Mouse (Mus musculus) forebrain, embryonic 13.5 days (tissue): ENCODE results near the gene U2surp. TPM values are rescaled to one million over a fixed set of nuclear protein-coding genes. Genes with fewer than 3 reads are reported as not detected.
A peak's percentile ranks its signal among the peaks of the same experiment; 100 is the strongest.
"Not testable (repeated sequence)": the region's sequence is repeated elsewhere in the genome, so short reads cannot be mapped to it uniquely, and the experiment has no call there.

ENCODE experiments used
- ATAC-seq: fragments of 200-750 bp; cut with Nextera tagmentation; 2 replicates; pipeline ENCODE4 v1.8.0; 2017
- H3K27ac ChIP-seq: fragments of 300-500 bp; sonication (generic); 2 replicates; pipeline ENCODE4 v1.5.1; 2015; ENCODE audit warnings: inconsistent platforms, mild to moderate bottlenecking, moderate library complexity
- H3K27me3 ChIP-seq: fragments of 300-500 bp; sonication (generic); 2 replicates; pipeline ENCODE4 v1.6.1; 2015; ENCODE audit warnings: mild to moderate bottlenecking, inconsistent platforms
- H3K36me3 ChIP-seq: fragments of 300-500 bp; sonication (generic); 2 replicates; pipeline ENCODE4 v1.6.1; 2015; ENCODE audit warnings: mild to moderate bottlenecking, inconsistent platforms; ENCODE audit not compliant: poor library complexity, severe bottlenecking
- H3K4me1 ChIP-seq: fragments of 300-500 bp; sonication (generic); 2 replicates; pipeline ENCODE4 v1.6.1; 2015; ENCODE audit warnings: inconsistent platforms
- H3K4me2 ChIP-seq: fragments of 300-500 bp; sonication (generic); 2 replicates; pipeline ENCODE4 v1.6.1; 2015; ENCODE audit warnings: inconsistent platforms, mild to moderate bottlenecking, moderate library complexity
- H3K4me3 ChIP-seq: fragments of 300-500 bp; sonication (generic); 2 replicates; pipeline ENCODE4 v1.5.1; 2015; ENCODE audit warnings: mild to moderate bottlenecking, inconsistent platforms
- H3K9ac ChIP-seq: fragments of 300-500 bp; sonication (generic); 2 replicates; pipeline ENCODE4 v1.6.1; 2015; ENCODE audit warnings: mild to moderate bottlenecking, inconsistent platforms
- H3K9me3 ChIP-seq: fragments of 300-500 bp; sonication (generic); replicated peaks from 2 replicates; pipeline ENCODE4 v1.6.1; 2016; ENCODE audit warnings: inconsistent platforms
- WGBS: fragments of 180-500 bp; shearing (Covaris S2); methylation state at CpG from one replicate; pipeline ENCODE4 v1.1.7; 2015; 5-methylcytosine and 5-hydroxymethylcytosine counted together
- polyA plus RNA-seq: library from polyadenylated mRNA; unstranded; fragments of >200 nt; fragmentation: Nextera tagmentation; extraction: Ambion mirVana; gene quantifications from 2 replicates; pipeline ENCODE4 v1.2.1, GENCODE M21; 2015

Gene U2surp
- polyA plus RNA-seq, 1 experiment from 2014 or later = 200 TPM

DNA sequence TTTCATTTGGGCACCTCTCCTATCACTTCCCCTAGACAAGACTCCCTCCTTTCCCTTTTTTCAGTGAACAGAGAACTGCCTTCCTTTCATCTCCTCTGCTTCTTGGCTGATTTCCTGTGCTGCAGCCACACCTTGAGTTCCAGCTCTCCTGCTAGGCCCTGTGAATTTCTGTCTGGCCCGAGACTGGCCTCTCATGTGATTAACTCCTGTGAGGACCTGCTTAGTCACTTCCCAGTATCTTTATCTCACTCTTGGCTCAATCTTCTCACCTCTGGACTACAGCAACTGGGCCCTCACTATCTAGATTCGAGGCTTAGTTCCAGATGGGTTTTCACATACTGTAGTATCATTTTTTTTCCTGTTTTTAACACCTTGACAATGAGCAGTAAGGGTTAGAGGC is 15.9 kb upstream of the U2surp start:
- no peak overlapping the region for H3K27ac ChIP-seq
- ATAC-seq = no peak
- H3K36me3 ChIP-seq = no peaks in the 10 kb centered on the region
- WGBS = 76% methylated on average over 2 of the region's 2 CpGs
- H3K4me1 ChIP-seq = no peaks in the 10 kb centered on the region
- no peak overlapping the region for H3K4me2 ChIP-seq
- no peak overlapping the region for H3K4me3 ChIP-seq
- H3K27me3 ChIP-seq = no peaks in the 10 kb centered on the region
- H3K9me3 ChIP-seq = no peaks in the 10 kb centered on the region
- H3K9ac ChIP-seq = no peak overlapping the region

DNA sequence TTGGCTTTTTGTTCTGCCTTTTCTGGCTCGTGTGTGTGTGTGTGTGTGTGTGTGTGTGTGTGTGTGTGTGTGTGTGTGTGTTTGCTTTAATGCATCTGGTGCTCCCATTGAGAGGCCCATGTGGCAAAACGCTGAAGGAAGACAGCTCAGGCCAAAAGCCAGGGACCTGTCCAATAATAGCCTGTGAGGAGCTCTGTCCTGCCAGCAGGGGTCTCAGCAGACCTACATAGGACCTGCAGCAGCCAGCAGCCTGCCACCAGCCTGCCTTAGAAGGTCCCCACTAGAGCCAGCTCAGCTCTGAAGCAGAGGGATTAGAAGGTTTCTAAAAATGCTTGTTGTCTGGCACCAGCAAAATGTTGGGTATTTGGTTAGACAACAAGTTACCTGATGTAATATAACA is 14.2 kb upstream of the U2surp start:
- Histone ChIP-seq H3K9me3 (no peaks in the 10 kb centered on the region), H3K27me3 (no peaks in the 10 kb centered on the region), H3K9ac (no peak overlapping the region), H3K27ac (no peak overlapping the region), H3K4me2 (no peak overlapping the region), H3K4me1 (no peaks in the 10 kb centered on the region), H3K36me3 (no peaks in the 10 kb centered on the region), H3K4me3 (no peak overlapping the region)
- 21% methylated on average over 2 of the region's 2 CpGs for WGBS
- ATAC-seq = no peak

GRCm38 (mm10) chr9:95525376-95525775 is 13.6 kb upstream of the U2surp start:
- H3K9ac ChIP-seq = no peak overlapping the region
- WGBS = 78% methylated on average over 6 of the region's 6 CpGs
- no peak overlapping the region for H3K27ac ChIP-seq
- H3K4me1 ChIP-seq = no peaks in the 10 kb centered on the region
- H3K36me3 ChIP-seq = no peaks in the 10 kb centered on the region
- H3K9me3 ChIP-seq = no peaks in the 10 kb centered on the region
- H3K27me3 ChIP-seq = no peaks in the 10 kb centered on the region
- H3K4me2 ChIP-seq = no peak overlapping the region
- no peak overlapping the region for H3K4me3 ChIP-seq
- no peak for ATAC-seq

GRCm38 (mm10) chr9:95522561-95522960 is 10.8 kb upstream of the U2surp start:
- Histone ChIP-seq H3K9ac (no peak overlapping the region), H3K4me3 (no peak overlapping the region)

DNA sequence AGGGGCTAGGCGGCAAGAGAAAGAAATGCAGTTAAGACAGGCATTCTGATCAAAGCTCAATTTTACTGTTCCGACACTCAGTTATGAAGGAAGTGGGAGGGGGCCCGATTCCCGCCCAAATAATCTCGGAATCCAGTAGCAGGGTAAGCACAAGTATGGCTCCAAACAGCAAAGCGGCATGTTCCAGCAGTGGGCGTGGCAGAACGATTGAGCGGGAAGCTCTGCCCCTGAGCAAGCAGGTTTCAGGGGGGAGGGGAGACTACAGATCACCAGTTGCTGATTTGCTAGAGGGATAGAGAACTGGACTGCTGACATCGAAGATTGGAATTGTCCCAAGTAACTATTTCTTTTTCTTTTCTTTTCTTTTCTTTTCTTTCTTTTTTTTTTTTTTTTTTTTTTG is 9.8 kb upstream of the U2surp start:
- Histone ChIP-seq H3K36me3 (no peaks in the 10 kb centered on the region), H3K27me3 (no peaks in the 10 kb centered on the region), H3K9ac (no peak overlapping the region), H3K4me2 (no peak overlapping the region), H3K4me1 (no peaks in the 10 kb centered on the region), H3K4me3 (no peak overlapping the region), H3K27ac (no peak overlapping the region), H3K9me3 (no peaks in the 10 kb centered on the region)
- ATAC-seq = no peak
- 57% methylated on average over 10 of the region's 10 CpGs for WGBS

More at GRCm38 (mm10) chr9:95522561-95522960, 10.8 kb upstream of the U2surp start:
- 87% methylated on average over 2 of the region's 2 CpGs for WGBS
- no peaks in the 10 kb centered on the region for H3K4me1 ChIP-seq
- no peaks in the 10 kb centered on the region for H3K36me3 ChIP-seq
- no peak overlapping the region for H3K4me2 ChIP-seq
- no peaks in the 10 kb centered on the region for H3K9me3 ChIP-seq
- no peak for ATAC-seq
- no peaks in the 10 kb centered on the region for H3K27me3 ChIP-seq
- H3K27ac ChIP-seq = no peak overlapping the region

DNA sequence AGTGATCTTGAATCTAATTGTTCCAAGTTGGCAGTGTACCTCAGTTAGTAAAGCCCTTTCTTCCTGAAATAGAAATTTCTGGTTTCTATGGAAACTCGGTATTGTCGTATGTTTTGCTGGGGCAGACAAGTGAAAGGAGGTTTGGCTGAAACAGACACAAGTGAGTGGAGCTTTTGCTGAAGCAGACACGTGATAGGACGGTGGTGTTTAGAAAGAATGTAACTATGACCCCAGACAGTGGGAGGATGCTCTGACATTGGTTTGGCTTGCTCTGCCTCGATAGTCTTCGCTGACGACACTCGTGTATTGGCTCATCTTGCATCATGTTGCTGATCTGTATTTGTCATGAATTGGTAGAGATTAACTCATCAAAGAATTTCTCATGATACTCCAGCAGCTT is 9.2 kb upstream of the U2surp start:
- Histone ChIP-seq H3K4me1 (no peaks in the 10 kb centered on the region), H3K36me3 (no peaks in the 10 kb centered on the region), H3K4me3 (no peak overlapping the region), H3K9ac (no peak overlapping the region), H3K9me3 (no peaks in the 10 kb centered on the region), H3K27me3 (no peaks in the 10 kb centered on the region), H3K4me2 (no peak overlapping the region), H3K27ac (no peak overlapping the region)
- WGBS = 89% methylated on average over 8 of the region's 8 CpGs
- ATAC-seq = no peak

- Histone ChIP-seq H3K9me3 (no peaks in the 10 kb centered on the region), H3K4me2 (no peak overlapping the region), H3K36me3 (no peaks in the 10 kb centered on the region), H3K9ac (no peak overlapping the region), H3K27ac (no peak overlapping the region), H3K27me3 (no peaks in the 10 kb centered on the region), H3K4me1 (no peaks in the 10 kb centered on the region), H3K4me3 (no peak overlapping the region)
- ATAC-seq = no peak
- WGBS = 78% methylated on average over 5 of the region's 5 CpGs
These were observed 8.8 kb upstream of the U2surp start for GRCm38 (mm10) chr9:95520563-95520962.

- H3K4me1 ChIP-seq = peaks cover 23% of the 10 kb centered on the region
- H3K27me3 ChIP-seq, H3K4me2 ChIP-seq, H3K9ac ChIP-seq, H3K9me3 ChIP-seq, H3K36me3 ChIP-seq, ATAC-seq, H3K4me3 ChIP-seq, H3K27ac ChIP-seq: not testable (repeated sequence)
- 92% methylated on average over 3 of the region's 3 CpGs for WGBS
These were observed 2.6 kb upstream of the U2surp start for GRCm38 (mm10) chr9:95514361-95514760.

GRCm38 (mm10) chr9:95513776-95514175 is 2.0 kb upstream of the U2surp start:
- Histone ChIP-seq H3K36me3 (no peaks in the 10 kb centered on the region), H3K4me2 (no peak overlapping the region), H3K4me1 (peaks cover 23% of the 10 kb centered on the region), H3K9me3 (no peaks in the 10 kb centered on the region), H3K4me3 (no peak overlapping the region), H3K27me3 (no peaks in the 10 kb centered on the region), H3K9ac (no peak overlapping the region), H3K27ac (no peak overlapping the region)
- no peak for ATAC-seq
- WGBS = 98% methylated on average over 2 of the region's 2 CpGs

DNA sequence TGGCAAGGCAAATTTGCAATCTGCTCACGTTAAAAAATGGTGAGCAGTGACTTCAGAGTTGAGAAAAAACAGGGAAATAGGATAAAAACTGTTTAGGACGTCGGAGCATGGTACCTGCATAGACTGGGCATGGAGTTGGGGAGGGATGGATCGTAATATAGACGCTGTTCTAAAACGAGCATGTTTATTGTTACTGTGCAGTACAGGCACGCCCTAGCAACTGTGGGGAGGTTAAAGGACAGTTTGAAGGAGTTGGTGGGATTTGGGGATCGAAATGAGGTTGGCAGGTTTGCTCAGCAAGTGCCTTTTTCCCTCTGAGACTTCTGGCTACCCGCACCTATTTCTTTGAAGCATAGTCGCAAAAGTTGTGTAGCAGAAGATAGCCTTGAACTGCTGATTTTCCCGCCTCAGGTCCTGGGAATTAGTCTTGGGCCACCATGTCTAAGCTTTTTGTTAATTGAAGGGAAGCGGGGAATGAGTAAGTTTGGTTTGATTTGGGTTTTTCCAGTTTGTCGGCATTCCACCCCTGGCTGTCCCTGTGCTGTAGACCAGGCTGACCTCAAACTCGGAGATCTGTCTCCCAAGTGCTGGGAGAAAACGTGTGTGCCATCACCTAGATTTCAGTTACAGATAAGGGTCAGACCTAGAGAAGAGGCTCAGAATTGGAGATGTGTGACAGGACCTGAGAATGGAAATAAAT is 685 bp upstream of the U2surp start:
- peak overlapping the region; percentile 78 for H3K27ac ChIP-seq
- H3K4me1 ChIP-seq = peaks cover 23% of the 10 kb centered on the region
- no peaks in the 10 kb centered on the region for H3K36me3 ChIP-seq
- ATAC-seq = peak; percentile 63
- H3K4me3 ChIP-seq = peak overlapping the region; percentile 99
- peak overlapping the region; percentile 94 for H3K9ac ChIP-seq
- peak overlapping the region; percentile 96 for H3K4me2 ChIP-seq
- no peaks in the 10 kb centered on the region for H3K9me3 ChIP-seq
- no peaks in the 10 kb centered on the region for H3K27me3 ChIP-seq
- 28% methylated on average over 15 of the region's 15 CpGs for WGBS

- no peaks in the 10 kb centered on the region for H3K36me3 ChIP-seq
- H3K27ac ChIP-seq = peak overlapping the region; percentile 78; the same call in 1 of the 2 replicates
- ATAC-seq = peak; percentile 10
- H3K9me3 ChIP-seq = no peaks in the 10 kb centered on the region
- peak overlapping the region; percentile 99 for H3K4me3 ChIP-seq
- WGBS = 11% methylated on average over 21 of the region's 21 CpGs
- no peaks in the 10 kb centered on the region for H3K27me3 ChIP-seq
- peaks cover 23% of the 10 kb centered on the region for H3K4me1 ChIP-seq
- peak overlapping the region; percentile 96 for H3K4me2 ChIP-seq
- peak overlapping the region; percentile 94 for H3K9ac ChIP-seq
These were observed 947 bp downstream of the U2surp start for GRCm38 (mm10) chr9:95510693-95511404.

DNA sequence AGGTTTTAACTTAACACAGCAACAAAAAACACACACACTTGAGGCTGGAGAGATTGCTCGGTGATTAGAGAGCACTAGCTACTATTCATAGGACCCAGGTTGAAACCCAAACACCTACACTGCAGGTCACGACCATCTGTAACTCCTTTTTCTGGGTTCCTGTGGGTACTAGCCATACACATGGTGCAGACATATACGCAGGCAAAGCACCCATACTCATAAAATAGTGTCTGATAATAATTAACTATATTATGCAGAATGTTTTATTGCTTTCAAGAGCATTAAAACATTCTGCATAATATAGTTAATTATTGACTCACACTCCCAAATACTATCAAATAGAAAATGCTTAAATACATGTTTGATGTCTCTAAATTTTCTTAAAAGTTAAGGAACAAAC is 6.1 kb downstream of the U2surp start:
- Histone ChIP-seq H3K4me1 (peaks cover 10% of the 10 kb centered on the region), H3K27me3 (no peaks in the 10 kb centered on the region), H3K27ac (no peak overlapping the region), H3K9ac (no peak overlapping the region), H3K4me3 (no peak overlapping the region), H3K36me3 (0 out of 2 replicates have a peak, but pooled peaks cover 5% of the 10 kb centered on the region), H3K9me3 (no peaks in the 10 kb centered on the region), H3K4me2 (no peak overlapping the region)
- 92% methylated on average over 3 of the region's 3 CpGs for WGBS
- no peak for ATAC-seq
